Mouse (Mus musculus) hindbrain, postnatal 0 days (tissue): ENCODE measurements around the gene D17H6S53E. TPM values are rescaled to one million over a fixed set of nuclear protein-coding genes. Genes with fewer than 3 reads are reported as not detected.

Source experiments
- ATAC-seq: fragments of 200-750 bp; cut with Nextera tagmentation; 2 replicates; pipeline ENCODE4 v1.8.0; 2017; ENCODE audit warnings: mild to moderate bottlenecking, moderate TSS enrichment, moderate library complexity
- DNase-seq: peaks from one replicate; pipeline ENCODE4 v3.0.0-alpha.2; 2015; ENCODE audit warnings: low spot score
- H3K27ac ChIP-seq: fragments of 300-500 bp; sonication (generic); 2 replicates; pipeline ENCODE4 v1.5.1; 2014; ENCODE audit warnings: mild to moderate bottlenecking
- H3K27me3 ChIP-seq: fragments of 300-500 bp; sonication (generic); 2 replicates; pipeline ENCODE4 v1.6.1; 2014; ENCODE audit warnings: low read length, mixed read lengths; ENCODE audit not compliant: insufficient read depth
- H3K36me3 ChIP-seq: fragments of 300-500 bp; sonication (generic); 2 replicates; pipeline ENCODE4 v1.6.1; 2014; ENCODE audit warnings: low read length, mixed read lengths; ENCODE audit not compliant: insufficient read depth
- H3K4me1 ChIP-seq: fragments of 300-500 bp; sonication (generic); 2 replicates; pipeline ENCODE4 v1.6.1; 2014; ENCODE audit warnings: antibody characterized with exemption, low read length, mixed read lengths; ENCODE audit not compliant: insufficient read depth
- H3K4me2 ChIP-seq: fragments of 300-500 bp; sonication (generic); 2 replicates; pipeline ENCODE4 v1.6.1; 2014; ENCODE audit warnings: low read depth, mild to moderate bottlenecking, low read length, moderate library complexity, mixed read lengths
- H3K4me3 ChIP-seq: fragments of 300-500 bp; sonication (generic); 2 replicates; pipeline ENCODE4 v1.5.1; 2014; ENCODE audit warnings: low read length
- H3K9ac ChIP-seq: fragments of 300-500 bp; sonication (generic); replicated peaks from 2 replicates; pipeline ENCODE4 v1.6.1; 2014; ENCODE audit warnings: mild to moderate bottlenecking, low read length, moderate library complexity, mixed read lengths
- H3K9me3 ChIP-seq: fragments of 300-500 bp; sonication (generic); 2 replicates; pipeline ENCODE4 v1.6.1; 2016; ENCODE audit warnings: low read length, mixed read lengths
- CTCF ChIP-seq: IDR thresholded peaks from 2 replicates; pipeline ENCODE4 v1.5.1; 2016; ENCODE audit warnings: antibody characterized with exemption, control low read depth, low read depth
- WGBS: fragments of 180-500 bp; shearing (Covaris S2); extraction: QIAGEN DNeasy Blood & Tissue Kit; methylation state at CpG from one replicate; pipeline ENCODE4 v1.1.7; 2014; 5-methylcytosine and 5-hydroxymethylcytosine counted together
- polyA plus RNA-seq: library from polyadenylated mRNA; unstranded; fragments of >200 nt; fragmentation: Nextera tagmentation; extraction: Ambion mirVana; gene quantifications from 2 replicates; pipeline ENCODE4 v1.2.1, GENCODE M21; 2015
- total RNA-seq: library from RNA; depleted of rRNA; stranded (reverse); fragments of >200 nt; gene quantifications from 2 replicates; pipeline ENCODE4 v1.2.3, GENCODE M21; 2014

Gene D17H6S53E
- total and polyA plus RNA-seq, 2 experiments from 2014 or later: 9.4 to 14.0 TPM

- Histone ChIP-seq H3K27ac (no peak overlapping the region), H3K9me3 (no peaks in the 10 kb centered on the region), H3K36me3 (no peaks in the 10 kb centered on the region; the same call in 1 of the 2 replicates), H3K27me3 (no peaks in the 10 kb centered on the region), H3K9ac (no peak overlapping the region), H3K4me3 (no peak overlapping the region), H3K4me1 (peaks cover 7% of the 10 kb centered on the region), H3K4me2 (no peak overlapping the region)
- TF ChIP-seq CTCF: no peak
- DNase-seq (no peak), ATAC-seq (no peak)
- WGBS: 93% methylated on average over 7 of the region's 7 CpGs
Observed at GRCm38 (mm10) chr17:35133517-35133916, 7.3 kb downstream of the D17H6S53E start.

- Histone ChIP-seq H3K4me2 (peak within 1 kb of the TSS; percentile 79), H3K9me3 (no peaks in the 10 kb centered on the region), H3K9ac (peak within 1 kb of the TSS; percentile 65), H3K36me3 (peaks cover 9% of the 10 kb centered on the region; the same call in 1 of the 2 replicates), H3K27ac (peak within 1 kb of the TSS; percentile 96), H3K4me3 (peak within 1 kb of the TSS; percentile 71), H3K4me1 (peaks cover 7% of the 10 kb centered on the region), H3K27me3 (no peaks in the 10 kb centered on the region)
- ATAC-seq (peak; percentile 95), DNase-seq (peak; percentile 98)
- under 1% methylated on average over 66 of the region's 66 CpGs for WGBS
- TF ChIP-seq CTCF: no peak; the same call in 1 of the 2 replicates
Observed at GRCm38 (mm10) chr17:35134801-35135590, 8.8 kb downstream of the D17H6S53E start, which contains the start of gene Bag6. TSS of gene Bag6 (plus strand) at chr17:35135178.

GRCm38 (mm10) chr17:35135591-35136320 is 9.6 kb downstream of the D17H6S53E start:
- H3K27ac ChIP-seq: peak overlapping the region; percentile 96
- H3K4me2 ChIP-seq: peak overlapping the region; percentile 79
- ATAC-seq (peak; percentile 80), DNase-seq (peak; percentile 87)
- WGBS: under 1% methylated on average over 40 of the region's 43 CpGs
- peaks cover 17% of the 10 kb centered on the region for H3K36me3 ChIP-seq
- TF ChIP-seq CTCF: no peak
- no peaks in the 10 kb centered on the region for H3K27me3 ChIP-seq
- peak overlapping the region; percentile 65 for H3K9ac ChIP-seq
- peak overlapping the region; percentile 71 for H3K4me3 ChIP-seq
- no peaks in the 10 kb centered on the region for H3K9me3 ChIP-seq
- H3K4me1 ChIP-seq: peaks cover 7% of the 10 kb centered on the region

- DNase-seq: no peak
- Histone ChIP-seq H3K4me2 (no peak overlapping the region), H3K36me3 (peaks cover 50% of the 10 kb centered on the region), H3K4me3 (no peak overlapping the region), H3K9me3 (no peaks in the 10 kb centered on the region), H3K9ac (no peak overlapping the region), H3K27ac (no peak overlapping the region), H3K27me3 (no peaks in the 10 kb centered on the region), H3K4me1 (peaks cover 7% of the 10 kb centered on the region)
- TF ChIP-seq CTCF: no peak
- ATAC-seq: no peak
- WGBS: 92% methylated on average over 3 of the region's 3 CpGs
Observed at GRCm38 (mm10) chr17:35139269-35139668, 13.1 kb downstream of the D17H6S53E start.

- H3K4me2 ChIP-seq: no peak overlapping the region
- WGBS: 79% methylated on average over 16 of the region's 16 CpGs
- H3K9me3 ChIP-seq: no peaks in the 10 kb centered on the region
- no peak for TF ChIP-seq CTCF
- no peaks in the 10 kb centered on the region for H3K27me3 ChIP-seq
- H3K9ac ChIP-seq: no peak overlapping the region
- H3K4me1 ChIP-seq: peaks cover 7% of the 10 kb centered on the region
- H3K4me3 ChIP-seq: no peak overlapping the region
- DNase-seq (no peak), ATAC-seq (no peak)
- no peak overlapping the region for H3K27ac ChIP-seq
- H3K36me3 ChIP-seq: peaks cover 63% of the 10 kb centered on the region
Observed at GRCm38 (mm10) chr17:35140490-35140996, 14.4 kb downstream of the D17H6S53E start.

GRCm38 (mm10) chr17:35141971-35142370 is 15.8 kb downstream of the D17H6S53E start:
- DNase-seq: no peak
- no peak for TF ChIP-seq CTCF

More at GRCm38 (mm10) chr17:35141971-35142370, 15.8 kb downstream of the D17H6S53E start:
- 84% methylated on average over 6 of the region's 6 CpGs for WGBS
- Histone ChIP-seq H3K27ac (no peak overlapping the region), H3K4me2 (no peak overlapping the region), H3K9me3 (no peaks in the 10 kb centered on the region), H3K36me3 (peaks cover 77% of the 10 kb centered on the region), H3K27me3 (no peaks in the 10 kb centered on the region), H3K9ac (no peak overlapping the region), H3K4me1 (peaks cover 2% of the 10 kb centered on the region; the same call in 1 of the 2 replicates), H3K4me3 (no peak overlapping the region)
- ATAC-seq: no peak
